Mouse (Mus musculus) lung, embryonic 16.5 days (tissue): ENCODE results near the gene Hunk. TPM values are rescaled to one million over a fixed set of nuclear protein-coding genes. Genes with fewer than 3 reads are reported as not detected.
A peak's percentile ranks its signal among the peaks of the same experiment; 100 is the strongest.

Experiments
- ATAC-seq: fragments of 200-750 bp; cut with Nextera tagmentation; 2 replicates; pipeline ENCODE4 v1.8.0; 2017; ENCODE audit warnings: low read depth, mild to moderate bottlenecking, moderate library complexity
- H3K27ac ChIP-seq: fragments of 300-500 bp; sonication (generic); 2 replicates; pipeline ENCODE4 v1.5.1; 2014; ENCODE audit warnings: mild to moderate bottlenecking, control low read depth, low read length
- H3K27me3 ChIP-seq: fragments of 300-500 bp; sonication (generic); 2 replicates; pipeline ENCODE4 v1.6.1; 2014; ENCODE audit warnings: low read depth, low read length, mixed read lengths; ENCODE audit not compliant: control insufficient read depth, insufficient read depth
- H3K36me3 ChIP-seq: fragments of 300-500 bp; sonication (generic); 2 replicates; pipeline ENCODE4 v1.6.1; 2014; ENCODE audit warnings: low read length; ENCODE audit not compliant: control insufficient read depth, insufficient read depth
- H3K4me1 ChIP-seq: fragments of 300-500 bp; sonication (generic); replicated peaks from 2 replicates; pipeline ENCODE4 v1.6.1; 2014; ENCODE audit warnings: low read length, mixed read lengths; ENCODE audit not compliant: control insufficient read depth, insufficient read depth
- H3K4me2 ChIP-seq: fragments of 300-500 bp; sonication (generic); 2 replicates; pipeline ENCODE4 v1.6.1; 2014; ENCODE audit warnings: low read depth, low read length, control low read depth
- H3K4me3 ChIP-seq: fragments of 300-500 bp; sonication (generic); 2 replicates; pipeline ENCODE4 v1.5.1; 2014; ENCODE audit warnings: mild to moderate bottlenecking, low read length, control low read depth
- H3K9ac ChIP-seq: fragments of 300-500 bp; sonication (generic); 2 replicates; pipeline ENCODE4 v1.6.1; 2014; ENCODE audit warnings: low read length, control low read depth
- H3K9me3 ChIP-seq: fragments of 300-500 bp; sonication (generic); 2 replicates; pipeline ENCODE4 v1.6.1; 2016; ENCODE audit warnings: low read length; ENCODE audit not compliant: control insufficient read depth
- WGBS: fragments of 180-500 bp; shearing (Covaris S2); extraction: QIAGEN DNeasy Blood & Tissue Kit; methylation state at CpG from one replicate; pipeline ENCODE4 v1.1.7; 2014; 5-methylcytosine and 5-hydroxymethylcytosine counted together
- polyA plus RNA-seq: library from polyadenylated mRNA; unstranded; fragments of >200 nt; fragmentation: Nextera tagmentation; extraction: Ambion mirVana; gene quantifications from 2 replicates; pipeline ENCODE4 v1.2.1, GENCODE M21; 2015

Gene Hunk
- polyA plus RNA-seq, 1 experiment from 2014 or later: 16.2 TPM

- Histone ChIP-seq H3K27me3 (no peaks in the 10 kb centered on the region), H3K4me3 (no peak overlapping the region), H3K36me3 (no peaks in the 10 kb centered on the region; the same call in 1 of the 2 replicates), H3K27ac (peak overlapping the region; percentile 10), H3K9me3 (no peaks in the 10 kb centered on the region), H3K4me1 (peaks cover 35% of the 10 kb centered on the region), H3K9ac (no peak overlapping the region), H3K4me2 (no peak overlapping the region)
- WGBS: 64% methylated on average over 7 of the region's 7 CpGs
- ATAC-seq: no peak
Observed at GRCm38 (mm10) chr16:90402292-90402691, 16.5 kb downstream of the Hunk start.

DNA sequence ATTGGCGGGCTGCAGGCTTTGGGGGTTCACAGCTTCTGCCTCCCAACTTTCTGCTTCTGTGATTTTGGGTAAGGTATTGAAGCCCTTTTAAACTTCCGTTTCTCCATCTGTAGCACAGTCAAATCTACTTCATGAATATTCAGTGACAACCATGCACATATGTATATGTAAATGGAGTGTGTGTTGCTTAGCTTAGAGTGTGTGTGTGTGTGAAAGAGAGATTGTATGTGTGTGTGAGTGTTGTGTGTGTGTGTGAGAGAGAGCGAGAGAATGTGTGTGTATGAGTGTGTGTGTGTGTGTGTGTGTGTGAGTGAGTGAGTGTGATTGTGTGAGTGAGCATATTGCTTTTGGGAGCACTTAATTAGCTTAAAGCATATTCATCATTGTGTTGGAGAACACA, 19.4 kb downstream of the Hunk start:
- Histone ChIP-seq H3K4me3 (no peak overlapping the region), H3K9ac (no peak overlapping the region), H3K4me1 (peaks cover 40% of the 10 kb centered on the region), H3K36me3 (no peaks in the 10 kb centered on the region; the same call in none of the 2 replicates), H3K27ac (no peak overlapping the region), H3K27me3 (no peaks in the 10 kb centered on the region), H3K9me3 (no peaks in the 10 kb centered on the region), H3K4me2 (no peak overlapping the region)
- 64% methylated on average over 3 of the region's 3 CpGs for WGBS
- no peak for ATAC-seq

DNA sequence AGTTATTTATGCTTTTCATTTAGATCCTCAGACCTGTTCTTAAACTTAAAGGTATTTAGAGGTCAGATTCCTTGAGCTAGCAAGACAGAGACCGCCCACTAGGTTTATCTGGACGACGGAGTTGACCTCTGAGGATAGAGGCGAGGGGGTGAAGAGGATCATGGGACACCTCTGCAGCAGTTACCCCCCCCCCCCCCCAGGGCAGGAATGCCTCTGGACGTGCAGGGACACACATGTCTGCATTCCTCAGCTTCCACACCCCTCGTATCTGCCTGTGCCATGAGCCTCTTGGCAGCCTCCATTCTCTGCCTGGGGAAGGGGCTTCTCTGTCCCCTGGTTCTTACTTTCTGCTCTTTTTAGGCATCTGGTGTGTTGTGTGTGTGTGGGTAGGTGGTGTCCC, 19.8 kb downstream of the Hunk start:
- H3K36me3 ChIP-seq: no peaks in the 10 kb centered on the region; the same call in none of the 2 replicates
- H3K27ac ChIP-seq: no peak overlapping the region; the same call in 1 of the 2 replicates
- H3K9me3 ChIP-seq: no peaks in the 10 kb centered on the region
- ATAC-seq: peak; percentile 44
- H3K4me3 ChIP-seq: no peak overlapping the region
- H3K27me3 ChIP-seq: no peaks in the 10 kb centered on the region
- H3K4me1 ChIP-seq: peaks cover 36% of the 10 kb centered on the region
- H3K9ac ChIP-seq: no peak overlapping the region
- no peak overlapping the region for H3K4me2 ChIP-seq
- WGBS: 28% methylated on average over 6 of the region's 6 CpGs

DNA sequence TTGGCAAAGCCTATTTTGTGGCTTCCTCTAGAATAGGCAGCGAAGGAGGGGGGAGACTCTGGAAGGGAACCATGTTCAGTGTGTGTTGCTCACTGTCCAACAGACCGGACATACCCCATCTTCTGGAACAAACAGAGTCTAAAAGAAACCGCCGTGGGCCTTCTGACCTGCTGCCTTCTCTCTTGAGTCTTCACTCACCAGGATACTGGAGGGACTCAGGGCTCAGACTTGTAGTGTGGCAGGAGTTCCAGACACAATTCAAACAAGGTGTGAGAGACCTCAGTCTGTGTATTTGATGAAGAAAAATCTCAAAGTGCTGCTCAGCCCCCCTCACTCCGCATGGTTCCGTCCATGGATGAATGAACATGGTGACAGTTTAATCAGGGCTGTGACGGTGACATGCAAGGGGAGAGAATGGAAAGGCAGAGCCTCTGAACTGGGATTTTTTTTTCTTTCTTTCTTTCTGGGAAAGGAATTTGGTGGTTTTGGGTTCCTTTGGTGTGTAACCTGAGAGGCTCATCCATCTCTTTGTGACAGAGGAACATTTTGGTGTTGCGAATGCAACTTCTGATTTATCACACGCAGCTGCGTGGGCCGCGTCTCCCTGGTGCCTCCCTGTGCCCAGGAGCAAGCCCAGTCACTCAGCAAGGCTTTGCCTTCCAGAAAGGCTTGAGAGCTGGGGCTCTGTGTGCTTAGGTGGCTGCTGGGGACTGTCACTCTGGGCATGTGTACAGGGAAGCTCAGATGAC, 21.9 kb downstream of the Hunk start:
- no peak overlapping the region for H3K4me2 ChIP-seq
- H3K9ac ChIP-seq: 0 out of 2 replicates have a peak overlapping the region, but pooled peaks have one; percentile 13
- WGBS: 31% methylated on average over 12 of the region's 12 CpGs
- peak overlapping the region; percentile 30; the same call in 1 of the 2 replicates for H3K27ac ChIP-seq
- peaks cover 2% of the 10 kb centered on the region for H3K36me3 ChIP-seq
- H3K27me3 ChIP-seq: no peaks in the 10 kb centered on the region
- H3K9me3 ChIP-seq: no peaks in the 10 kb centered on the region
- H3K4me1 ChIP-seq: peaks cover 16% of the 10 kb centered on the region
- ATAC-seq: no peak
- H3K4me3 ChIP-seq: no peak overlapping the region

- no peak for ATAC-seq
- H3K27ac ChIP-seq: no peak overlapping the region
Observed at GRCm38 (mm10) chr16:90412096-90413082, 26.6 kb downstream of the Hunk start.

GRCm38 (mm10) chr16:90416621-90417020, 30.8 kb downstream of the Hunk start:
- peaks cover 23% of the 10 kb centered on the region for H3K4me1 ChIP-seq
- H3K4me2 ChIP-seq: no peak overlapping the region
- H3K4me3 ChIP-seq: no peak overlapping the region
- no peaks in the 10 kb centered on the region for H3K27me3 ChIP-seq
- H3K9me3 ChIP-seq: no peaks in the 10 kb centered on the region
- ATAC-seq: no peak
- H3K9ac ChIP-seq: no peak overlapping the region
- H3K27ac ChIP-seq: no peak overlapping the region
- peaks cover 7% of the 10 kb centered on the region; the same call in 1 of the 2 replicates for H3K36me3 ChIP-seq

More at GRCm38 (mm10) chr16:90412096-90413082, 26.6 kb downstream of the Hunk start:
- no peaks in the 10 kb centered on the region for H3K27me3 ChIP-seq
- no peaks in the 10 kb centered on the region for H3K9me3 ChIP-seq
- no peak overlapping the region for H3K4me3 ChIP-seq
- H3K36me3 ChIP-seq: peaks cover 7% of the 10 kb centered on the region
- H3K9ac ChIP-seq: no peak overlapping the region
- 70% methylated on average over 8 of the region's 8 CpGs for WGBS
- peaks cover 6% of the 10 kb centered on the region for H3K4me1 ChIP-seq
- no peak overlapping the region for H3K4me2 ChIP-seq

GRCm38 (mm10) chr16:90418661-90419060, 32.8 kb downstream of the Hunk start:
- 23% methylated on average over 12 of the region's 12 CpGs for WGBS
- H3K27ac ChIP-seq: no peak overlapping the region
- H3K27me3 ChIP-seq: no peaks in the 10 kb centered on the region
- no peak overlapping the region for H3K4me2 ChIP-seq
- no peak overlapping the region for H3K9ac ChIP-seq
- ATAC-seq: no peak
- peaks cover 37% of the 10 kb centered on the region for H3K4me1 ChIP-seq
- H3K36me3 ChIP-seq: no peaks in the 10 kb centered on the region
- no peak overlapping the region for H3K4me3 ChIP-seq
- no peaks in the 10 kb centered on the region for H3K9me3 ChIP-seq

- Histone ChIP-seq H3K27me3 (no peaks in the 10 kb centered on the region), H3K4me1 (peaks cover 49% of the 10 kb centered on the region), H3K4me3 (no peak overlapping the region), H3K4me2 (no peak overlapping the region), H3K9me3 (no peaks in the 10 kb centered on the region), H3K36me3 (no peaks in the 10 kb centered on the region), H3K27ac (peak overlapping the region; percentile 26; the same call in 1 of the 2 replicates), H3K9ac (no peak overlapping the region)
- WGBS: 20% methylated on average over 7 of the region's 7 CpGs
- ATAC-seq: no peak
Observed at GRCm38 (mm10) chr16:90421145-90421544, 35.3 kb downstream of the Hunk start.

DNA sequence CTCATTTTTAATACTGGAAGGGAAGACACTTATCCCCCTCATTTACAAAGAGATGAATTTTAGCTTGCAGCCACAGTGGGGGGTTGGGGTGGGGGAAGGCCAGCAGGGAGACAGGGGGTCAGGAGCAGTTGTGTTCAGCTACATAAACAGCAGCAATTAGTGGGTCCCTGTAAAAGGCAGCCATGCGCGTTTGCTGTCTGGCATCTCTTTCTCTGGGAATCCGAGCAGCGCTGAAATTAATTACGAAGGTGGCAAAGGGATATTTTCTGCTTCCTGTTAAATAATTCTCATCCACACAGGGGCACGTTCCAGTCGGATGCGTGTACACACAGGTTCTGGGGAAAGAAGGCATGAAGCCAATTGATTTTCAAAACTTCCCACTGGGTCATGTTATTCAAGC, 35.7 kb downstream of the Hunk start:
- Histone ChIP-seq H3K9ac (no peak overlapping the region; the same call in 1 of the 2 replicates), H3K9me3 (no peaks in the 10 kb centered on the region), H3K4me1 (peaks cover 49% of the 10 kb centered on the region), H3K4me2 (no peak overlapping the region), H3K27ac (peak overlapping the region; percentile 26; the same call in 1 of the 2 replicates), H3K27me3 (no peaks in the 10 kb centered on the region), H3K36me3 (no peaks in the 10 kb centered on the region), H3K4me3 (no peak overlapping the region)
- 34% methylated on average over 8 of the region's 8 CpGs for whole genome bisulfite sequencing
- ATAC-seq: no peak
